Mouse (Mus musculus) stomach, postnatal 0 days (tissue): ENCODE measurements at regions not wholly inside any gene's neighbourhood (a gene's known extent, or its start where the extent isn't known, plus 50 kb on each side); places are given as distances from the start of the nearest gene placed in this dataset.

ENCODE experiments used
- CTCF ChIP-seq: IDR thresholded peaks from 2 replicates; pipeline ENCODE4 v1.5.1; 2016; ENCODE audit warnings: antibody characterized with exemption, low read depth, mild to moderate bottlenecking, moderate library complexity
- EP300 ChIP-seq: optimal IDR thresholded peaks from 2 replicates; pipeline ENCODE3; 2016; ENCODE audit warnings: antibody characterized with exemption

DNA sequence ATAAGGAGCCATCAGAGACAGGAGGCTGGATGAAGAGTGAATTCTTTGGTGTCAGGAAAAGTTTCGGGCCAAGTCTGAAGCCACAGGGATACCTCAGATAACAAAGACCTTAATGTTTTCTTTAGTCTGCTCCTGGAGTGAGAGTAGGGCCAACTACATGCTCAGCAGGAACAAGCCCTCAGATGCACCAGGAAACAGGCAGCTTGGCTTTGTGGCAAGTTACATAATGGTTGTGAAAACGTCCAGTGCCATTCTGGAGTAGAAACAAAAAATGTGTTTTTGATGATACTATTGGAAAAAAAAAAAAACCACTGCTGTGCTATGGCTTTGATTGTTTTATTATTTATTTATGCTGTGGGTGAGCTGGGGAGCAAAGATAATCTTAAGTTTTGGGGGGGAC, 452.2 kb upstream of the Mon1b start:
- no peak for TF ChIP-seq CTCF
- TF ChIP-seq EP300: no peak
